Mouse (Mus musculus): ENCODE results near the gene D13Ertd608e. TPM values are rescaled to one million over a fixed set of nuclear protein-coding genes. Genes with fewer than 3 reads are reported as not detected.
"Not testable (repeated sequence)": the region's sequence is repeated elsewhere in the genome, so short reads cannot be mapped to it uniquely, and the experiment has no call there.

D13Ertd608e gene
- not detected for total RNA-seq (2021)

DNA sequence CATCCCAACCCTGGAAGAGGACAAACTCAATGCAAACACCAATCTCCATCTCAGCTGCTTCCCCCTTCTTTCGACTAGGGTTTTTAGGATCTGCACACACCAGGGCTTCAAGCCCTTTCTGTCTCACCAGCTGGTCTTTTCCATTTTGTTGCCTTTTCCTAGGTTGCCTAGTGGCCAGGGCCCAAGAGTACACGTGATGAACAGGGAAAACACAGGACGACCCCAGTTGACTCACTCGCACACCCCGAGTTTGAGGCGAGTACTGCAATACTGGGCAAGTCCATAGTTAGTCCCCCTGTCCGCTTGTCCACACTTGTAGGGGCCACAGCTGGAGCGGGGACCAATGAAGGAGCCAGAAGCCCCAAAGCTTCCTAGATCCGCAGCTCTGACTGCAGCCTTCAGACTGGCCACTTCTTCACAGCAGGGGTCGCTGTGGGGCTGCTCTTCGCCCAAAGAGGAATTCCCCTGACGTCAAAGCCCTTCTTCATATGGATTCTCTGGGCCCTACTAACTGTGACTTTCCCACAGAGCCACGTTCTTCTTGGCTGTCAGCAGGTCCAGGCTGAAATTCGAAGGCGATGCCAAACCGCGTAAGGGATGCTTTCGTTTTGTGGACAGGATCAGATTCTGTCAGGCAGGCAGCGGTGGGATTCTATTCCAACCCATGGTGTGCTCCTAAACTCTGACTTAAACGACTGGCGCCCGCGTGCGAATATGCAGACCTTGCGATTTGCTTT is at the start of gene D13Ertd608e:
Gene D13Ertd608e, plus strand, starts transcription at position 687 of the 737 bp plus-strand sequence.
- intact Hi-C loops (cut with DNase I), result not testable (repeated sequence)
- DNase-seq, result peak; percentile 22 to 41

GRCm38 (mm10) chr13:119789851-119790717 is 45.7 kb upstream of the D13Ertd608e start:
- intact Hi-C loops (cut with DNase I), result loop anchor here (1.0 to 5.0 kb wide), 3 partner anchors 33 to 99 kb away; partner anchors contain the start of genes Hmgcs1 and Nim1k

GRCm38 (mm10) chr13:119790761-119791579 is 44.8 kb upstream of the D13Ertd608e start, which contains the start of gene Zfp131:
Zfp131 (minus strand) TSS chr13:119790889.
- peak; percentile 91 to 94 for DNase-seq
- intact Hi-C loops (cut with DNase I), result loop anchor here (1.0 to 5.0 kb wide), 3 partner anchors 34 to 100 kb away; partner anchors contain the start of genes Hmgcs1 and Nim1k

More at GRCm38 (mm10) chr13:119789851-119790717, 45.7 kb upstream of the D13Ertd608e start:
- peak in 1 of 2 experiments; percentile 40 for DNase-seq

GRCm38 (mm10) chr13:119791580-119792135 is 44.1 kb upstream of the D13Ertd608e start:
- intact Hi-C loops (cut with DNase I), result loop anchor here (2.0 to 5.0 kb wide), 2 partner anchors 34 to 101 kb away; partner anchors contain the start of genes Hmgcs1 and Nim1k
- DNase-seq, result peak in 1 of 2 experiments; percentile 7

DNA sequence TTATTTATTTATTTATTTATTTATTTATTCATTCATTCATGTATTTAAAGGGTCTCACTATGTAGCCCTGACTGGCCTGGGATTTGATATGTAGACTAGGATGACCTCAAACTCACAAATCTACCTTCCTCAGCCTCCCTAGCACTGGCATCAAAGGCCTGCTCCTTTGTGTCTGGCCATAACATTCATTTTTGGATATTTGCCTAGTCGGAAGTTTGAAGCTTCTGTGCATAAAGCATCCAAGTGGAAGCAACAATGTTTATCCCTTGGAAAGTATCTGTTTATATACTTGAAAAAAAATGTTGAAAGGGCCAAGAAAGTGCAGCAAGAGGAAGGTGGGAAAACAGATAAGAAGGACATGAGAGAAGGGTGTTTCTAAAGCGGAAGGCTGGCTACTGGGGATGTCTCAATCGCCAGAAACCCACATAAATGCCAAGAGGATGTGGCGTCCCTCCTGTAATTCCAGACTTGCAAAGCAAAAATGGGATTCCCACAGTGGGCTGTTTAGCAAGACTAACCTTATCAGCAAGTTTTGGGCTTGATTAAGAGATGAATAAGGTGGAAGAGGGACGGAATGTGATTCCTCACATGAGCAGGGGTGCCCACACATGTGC is 42.9 kb upstream of the D13Ertd608e start:
- intact Hi-C loops (cut with DNase I), result loop anchor here (5.0 kb wide), 1 partner anchor 36 kb away; the partner anchor contains the start of gene Nim1k
- DNase-seq, result no peak

DNA sequence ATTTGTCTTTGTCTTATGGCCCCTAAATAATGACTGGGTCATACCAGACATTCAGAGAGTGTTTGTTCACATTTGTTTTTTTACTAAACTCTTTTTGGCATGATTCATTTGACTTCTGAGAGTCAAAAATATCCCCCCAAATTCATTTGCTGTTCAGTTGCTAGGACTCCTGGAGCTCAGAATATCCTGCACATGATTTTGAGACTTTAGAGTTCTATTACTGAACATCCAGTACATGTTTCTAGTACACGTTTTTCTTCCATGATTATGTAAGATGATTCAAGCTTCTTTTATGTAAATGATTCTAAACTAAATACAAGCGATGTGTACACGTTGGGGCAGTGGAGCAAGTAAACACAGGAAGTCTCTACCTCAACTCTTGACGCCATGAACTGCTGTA is 38.1 kb upstream of the D13Ertd608e start:
- intact Hi-C loops (cut with DNase I), result no loop called here
- no peak for DNase-seq

- no peak for DNase-seq
- intact Hi-C loops (cut with DNase I), result no loop called here
Observed at GRCm38 (mm10) chr13:119808937-119809336, 26.9 kb upstream of the D13Ertd608e start.

- peak in 1 of 2 experiments; percentile 5 for DNase-seq
- intact Hi-C loops (cut with DNase I), result no loop called here
Observed at GRCm38 (mm10) chr13:119810031-119810430, 25.8 kb upstream of the D13Ertd608e start.

DNA sequence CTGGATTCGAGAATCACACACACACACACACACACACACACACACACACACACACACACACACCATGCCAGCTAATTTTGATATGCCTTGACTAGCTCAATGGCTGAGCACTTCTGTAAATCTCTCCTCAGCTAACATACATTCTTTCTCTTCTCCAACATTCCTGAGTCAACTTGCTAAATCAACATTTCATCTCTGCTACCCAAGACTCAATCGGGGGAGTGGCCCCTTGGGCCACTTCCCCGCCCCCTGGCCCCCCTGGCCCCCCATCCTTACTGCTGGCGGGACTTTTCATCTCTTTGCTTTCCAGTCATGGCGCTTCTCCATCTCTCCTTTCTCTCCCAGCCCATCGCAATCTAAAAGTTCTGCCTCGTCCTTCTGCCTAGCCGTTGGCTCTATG is 19.0 kb upstream of the D13Ertd608e start:
- intact Hi-C loops (cut with DNase I), result no loop called here

DNA sequence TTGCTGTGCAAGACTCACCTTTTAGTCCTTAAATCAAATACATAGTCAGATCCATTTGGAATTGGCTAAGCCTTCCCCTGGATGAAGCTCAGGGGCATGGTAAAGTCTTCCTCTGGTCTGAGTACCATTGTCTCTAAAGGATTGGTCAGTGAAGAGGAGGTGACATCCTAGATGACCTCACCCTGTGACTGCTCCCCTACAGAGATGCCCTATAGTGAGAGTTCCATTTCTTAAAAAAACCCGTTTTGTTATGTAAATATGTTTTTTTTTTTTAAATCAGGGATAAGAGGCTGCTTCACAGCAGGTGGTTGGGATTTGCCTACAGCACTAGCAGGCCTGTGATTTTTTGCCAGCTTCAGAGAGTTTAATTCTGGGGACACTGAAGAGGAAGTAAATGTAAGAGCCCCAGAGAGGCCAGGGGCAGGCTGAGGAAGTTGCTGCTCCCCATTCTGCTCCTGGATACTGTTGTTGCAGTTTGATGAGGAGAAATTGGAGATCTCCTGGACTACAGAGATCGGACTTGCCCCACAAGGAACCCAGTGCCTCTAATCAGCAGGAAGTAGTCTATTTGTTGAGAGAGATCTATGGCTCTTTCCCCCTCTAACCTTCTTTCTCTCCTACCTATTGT is 18.1 kb upstream of the D13Ertd608e start:
- DNase-seq, result no peak
- intact Hi-C loops (cut with DNase I), result no loop called here

More for the DNA sequence above, 19.0 kb upstream of the D13Ertd608e start:
- DNase-seq, result no peak

DNA sequence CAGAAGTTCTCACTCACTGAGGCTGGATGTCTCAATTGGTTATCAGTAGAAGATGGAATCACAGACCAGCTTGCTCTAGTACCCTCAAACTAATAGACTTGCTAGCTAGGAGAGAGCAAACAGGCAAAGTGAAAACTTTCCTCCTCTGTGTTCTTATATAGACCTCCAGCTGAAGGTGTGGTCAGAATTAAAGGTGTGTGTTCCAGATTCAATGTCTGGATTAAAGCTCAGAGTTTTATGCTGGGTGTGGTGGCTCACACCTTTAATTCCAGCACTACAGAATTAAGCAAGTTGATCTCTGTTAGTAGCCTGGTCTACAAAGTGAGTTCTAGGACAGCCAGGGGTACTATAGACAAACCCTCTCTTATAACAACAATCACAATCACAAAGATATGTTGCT is 5.7 kb upstream of the D13Ertd608e start, which contains the start of gene AF067063:
Gene AF067063, minus strand, starts transcription at position 101 of the 400 bp plus-strand sequence.
- intact Hi-C loops (cut with DNase I); DNase-seq: not testable (repeated sequence)

GRCm38 (mm10) chr13:119836324-119836811 is 562 bp downstream of the D13Ertd608e start:
- peak; percentile 9 to 34 for DNase-seq
- intact Hi-C loops (cut with DNase I), result not testable (repeated sequence)

DNA sequence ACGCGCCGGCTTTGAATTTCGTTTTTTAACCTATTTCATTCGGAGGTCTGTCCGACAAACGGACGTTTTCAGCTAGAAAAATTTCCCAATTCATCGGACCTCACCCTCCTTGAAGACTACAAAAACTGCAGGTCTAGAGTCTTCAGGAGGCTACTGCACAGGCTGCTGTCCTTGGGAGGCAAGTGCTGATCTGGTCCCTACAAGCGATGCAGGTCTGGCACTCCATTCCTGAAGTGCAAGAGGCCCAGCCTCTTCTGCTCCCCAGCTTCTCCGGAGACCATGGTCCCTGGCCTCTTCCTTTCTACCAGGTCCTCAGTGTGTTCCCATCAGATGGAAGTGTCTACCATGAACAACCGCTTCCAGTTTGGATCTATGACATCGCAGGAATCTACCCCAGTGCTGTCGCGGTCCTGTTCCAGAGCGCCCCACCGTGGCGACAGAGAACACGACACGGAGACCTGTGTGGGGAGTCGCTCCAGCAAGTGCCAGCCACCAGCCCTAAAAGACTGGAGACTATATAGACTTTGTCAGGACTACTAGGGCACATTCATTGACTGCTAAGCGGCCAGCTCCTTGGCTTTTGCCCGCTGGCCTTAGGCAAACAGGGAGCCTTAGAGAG is 2.0 kb downstream of the D13Ertd608e start:
- DNase-seq, result peak; percentile 3 to 23
- intact Hi-C loops (cut with DNase I), result not testable (repeated sequence)

DNA sequence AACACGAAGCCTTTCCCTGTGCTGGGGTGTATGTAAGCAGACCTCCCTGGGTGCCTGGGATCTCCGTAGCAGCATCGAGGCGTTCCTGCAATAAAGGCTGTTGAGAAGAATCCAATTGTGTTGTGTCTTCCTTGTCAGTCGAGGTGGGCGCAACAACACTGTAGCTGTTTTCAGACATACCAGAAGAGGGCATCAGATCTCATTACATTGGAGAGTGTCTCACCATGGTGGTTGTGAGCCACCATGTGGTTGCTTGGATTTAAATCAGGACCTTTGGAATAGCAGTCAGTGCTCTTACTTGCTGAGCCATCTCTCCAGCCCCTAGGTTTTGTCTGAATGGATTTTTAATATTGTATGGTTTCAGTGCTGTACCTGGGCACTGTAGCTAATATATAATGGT is 4.2 kb downstream of the D13Ertd608e start:
- intact Hi-C loops (cut with DNase I); DNase-seq: not testable (repeated sequence)

- intact Hi-C loops (cut with DNase I), result not testable (repeated sequence)
Observed at GRCm38 (mm10) chr13:119862399-119862798, 26.6 kb downstream of the D13Ertd608e start.

DNA sequence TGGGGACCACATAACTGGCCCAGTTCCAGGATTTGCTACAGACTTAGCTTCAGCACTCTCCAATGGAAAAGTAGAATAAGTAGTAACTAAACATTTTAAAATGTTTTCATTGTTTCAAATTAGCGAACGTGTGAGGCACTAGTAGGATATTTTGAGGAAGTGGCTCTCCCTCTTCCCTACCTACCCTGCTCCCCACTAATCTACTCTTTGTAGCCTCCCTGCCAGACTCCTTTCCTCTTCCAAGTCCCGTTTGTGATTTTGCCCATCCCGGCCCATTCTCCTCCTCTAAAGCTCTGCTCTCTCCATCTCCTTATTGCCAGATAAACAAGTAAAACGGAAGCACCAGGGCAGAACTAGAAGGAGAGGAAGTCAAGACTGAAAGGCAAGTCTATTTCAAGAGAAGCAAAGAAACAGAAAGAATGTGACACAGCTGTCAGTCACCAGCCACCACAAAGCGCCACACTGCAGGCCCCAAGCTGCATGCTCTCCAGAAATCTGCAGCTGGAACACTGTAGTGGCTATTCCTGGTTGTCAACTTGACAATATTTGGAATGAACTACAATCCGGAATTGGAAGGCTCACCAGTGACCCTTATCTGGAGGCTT is 28.7 kb downstream of the D13Ertd608e start:
- DNase-seq; intact Hi-C loops (cut with DNase I): not testable (repeated sequence)

More at GRCm38 (mm10) chr13:119862399-119862798, 26.6 kb downstream of the D13Ertd608e start:
- DNase-seq, result not testable (repeated sequence)

DNA sequence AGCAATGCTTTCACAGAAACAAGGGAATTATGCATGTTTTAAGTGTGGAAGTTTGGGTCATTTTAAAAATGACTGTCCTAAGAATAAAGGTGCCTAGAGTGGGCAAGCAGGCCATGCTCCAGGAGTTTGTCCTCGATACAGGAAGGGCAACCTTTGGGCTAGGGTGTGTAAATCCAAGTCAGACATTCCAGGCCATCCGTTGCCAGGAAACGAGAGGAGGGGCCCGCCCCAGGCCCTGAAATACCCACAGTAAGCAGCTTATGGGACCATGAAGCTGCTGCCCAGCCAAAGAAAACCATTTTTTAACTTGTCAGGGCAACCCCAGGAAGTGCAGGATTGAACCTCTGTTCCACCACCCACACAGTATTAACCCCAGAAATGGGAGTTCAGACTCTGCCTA is 51.1 kb downstream of the D13Ertd608e start:
- DNase-seq; intact Hi-C loops (cut with DNase I): not testable (repeated sequence)

Data from heart, postnatal 36 days (tissue).